Mouse (Mus musculus) frontal cortex, postnatal 36 days (tissue): ENCODE results near the gene Gimap4.
A peak's percentile ranks its signal among the peaks of the same experiment; 100 is the strongest.
"Not testable (repeated sequence)": the region's sequence is repeated elsewhere in the genome, so short reads cannot be mapped to it uniquely, and the experiment has no call there.

ENCODE experiments used
- DNase-seq, 2 experiments: peaks; one replicate each; pipeline ENCODE4 v3.0.0; 2022; ENCODE audit warnings: low spot score in 2 of 2

The Gimap4 gene

GRCm38 (mm10) chr6:48675931-48676859 lies 8.2 kb upstream of the Gimap4 start, which contains the start of gene Gimap9:
TSS of gene Gimap9 (plus strand) at chr6:48676129.
- no peak for DNase-seq

- no peak for DNase-seq
These were observed 7.4 kb upstream of the Gimap4 start for GRCm38 (mm10) chr6:48676860-48677415.

- DNase-seq: no peak
These were observed 6.6 kb upstream of the Gimap4 start for GRCm38 (mm10) chr6:48677492-48678345.

- no peak for DNase-seq
These were observed 6.0 kb upstream of the Gimap4 start for GRCm38 (mm10) chr6:48678391-48678790.

GRCm38 (mm10) chr6:48679701-48680100 lies 4.6 kb upstream of the Gimap4 start:
- DNase-seq: no peak

GRCm38 (mm10) chr6:48680421-48680820 lies 3.9 kb upstream of the Gimap4 start:
- DNase-seq: no peak

GRCm38 (mm10) chr6:48681472-48682090 lies 2.8 kb upstream of the Gimap4 start:
- DNase-seq: no peak

- peak in 1 of 2 experiments; percentile 31 for DNase-seq
These were observed 2.1 kb upstream of the Gimap4 start for GRCm38 (mm10) chr6:48682271-48682670.

GRCm38 (mm10) chr6:48683263-48683821 lies 1.0 kb upstream of the Gimap4 start:
- not testable (repeated sequence) for DNase-seq

- no peak for DNase-seq
These were observed 457 bp downstream of the Gimap4 start for GRCm38 (mm10) chr6:48684806-48685205.

GRCm38 (mm10) chr6:48685251-48685650 lies 902 bp downstream of the Gimap4 start:
- DNase-seq: no peak

GRCm38 (mm10) chr6:48685694-48686665 lies 1.6 kb downstream of the Gimap4 start:
- DNase-seq: no peak

GRCm38 (mm10) chr6:48687077-48687476 lies 2.7 kb downstream of the Gimap4 start:
- DNase-seq: no peak

- DNase-seq: no peak
These were observed 5.0 kb downstream of the Gimap4 start for GRCm38 (mm10) chr6:48689320-48689719.

GRCm38 (mm10) chr6:48692962-48693361 lies 8.6 kb downstream of the Gimap4 start:
- no peak for DNase-seq

GRCm38 (mm10) chr6:48696830-48697554 lies 12.6 kb downstream of the Gimap4 start:
- no peak for DNase-seq

- DNase-seq: no peak
These were observed 13.2 kb downstream of the Gimap4 start for GRCm38 (mm10) chr6:48697555-48697930.

GRCm38 (mm10) chr6:48698066-48698856 lies 13.9 kb downstream of the Gimap4 start:
- DNase-seq: no peak

GRCm38 (mm10) chr6:48698888-48699287 lies 14.5 kb downstream of the Gimap4 start:
- no peak for DNase-seq
